Mouse (Mus musculus) gastrocnemius, postnatal 14 days (tissue): ENCODE measurements around the gene Mon1b. TPM values are rescaled to one million over a fixed set of nuclear protein-coding genes. Genes with fewer than 3 reads are reported as not detected.

ENCODE experiments used
- DNase-seq: peaks from one replicate; pipeline ENCODE4 v3.0.0; 2021; ENCODE audit warnings: mixed read lengths
- intact Hi-C: fragments of 180-260 bp; cut with DNase I; formaldehyde crosslinking; loops from one replicate; pipeline ENCODE4 v1.15.1; 2025; ENCODE audit warnings: low total_unique reads
- total RNA-seq, 2 experiments: library from RNA; stranded (reverse); gene quantifications; 2 replicates each; pipeline ENCODE4 v1.2.3; 2021

Mon1b gene
- total RNA-seq, 2 experiments from 2014 or later = 3.1 to 3.5 TPM

DNA sequence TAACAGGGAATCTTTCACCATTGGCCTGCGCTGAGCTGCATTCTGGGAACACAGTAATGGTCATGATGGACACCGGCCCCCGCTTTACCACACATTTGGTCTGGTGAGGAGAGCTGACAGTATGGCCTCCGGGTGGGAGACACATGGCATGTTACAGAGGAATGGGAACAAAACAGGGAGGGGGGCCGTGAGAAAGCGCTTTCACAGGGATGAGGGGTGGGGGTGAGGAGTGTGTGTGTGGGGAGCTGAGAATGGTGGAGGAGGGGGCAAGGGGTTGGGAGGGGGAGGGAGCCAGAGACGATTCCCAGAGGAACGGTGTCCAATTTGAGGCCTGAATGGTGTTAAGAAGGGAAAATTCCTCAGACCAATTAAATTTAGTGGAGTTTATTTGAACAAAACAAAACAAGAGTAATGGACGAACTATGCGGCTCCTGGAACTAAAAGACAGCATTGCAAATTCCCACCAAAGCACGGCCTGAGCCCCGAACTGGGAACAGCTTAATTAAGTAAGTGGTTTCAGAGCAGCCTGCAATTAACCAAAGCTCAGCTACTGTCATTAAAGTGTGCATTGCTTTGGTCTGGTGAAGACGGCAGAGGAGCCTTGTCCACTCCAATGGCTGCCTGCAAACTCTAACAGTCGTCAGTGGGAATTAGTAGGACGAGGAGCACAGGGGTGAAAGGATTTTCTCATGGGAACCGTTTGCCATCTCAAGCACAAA lies 31.5 kb downstream of the Mon1b start:
- intact Hi-C loops = loop anchor here (2.0 to 10.0 kb wide), 3 partner anchors 316 to 698 kb away; no protein-coding TSS in a partner anchor
- no peak for DNase-seq

DNA sequence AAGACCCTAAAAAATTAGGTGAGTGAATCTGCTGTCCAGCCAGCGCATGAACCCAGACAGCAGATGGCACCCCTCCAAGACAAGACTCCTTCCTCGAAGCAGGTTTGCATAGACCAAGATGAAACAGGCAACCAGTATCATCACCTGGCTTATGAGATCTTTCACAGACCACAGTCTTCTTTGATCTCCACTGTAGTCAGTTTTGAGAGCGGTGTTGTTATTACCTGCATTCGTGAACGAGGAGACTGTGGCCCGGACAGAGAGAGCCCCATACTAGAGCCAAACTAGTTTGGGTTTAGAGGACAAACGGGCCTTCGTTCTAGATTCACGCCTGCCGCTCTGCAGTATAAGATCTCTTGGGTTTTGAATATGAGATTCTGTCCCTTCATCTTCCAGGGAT lies 34.5 kb downstream of the Mon1b start:
- intact Hi-C loops = loop anchor here (10.0 kb wide), 2 partner anchors 395 to 695 kb away; no protein-coding TSS in a partner anchor
- no peak for DNase-seq

- DNase-seq = no peak
- intact Hi-C loops = no loop called here
Observed at GRCm38 (mm10) chr8:113672599-113673255, 37.3 kb downstream of the Mon1b start.

DNA sequence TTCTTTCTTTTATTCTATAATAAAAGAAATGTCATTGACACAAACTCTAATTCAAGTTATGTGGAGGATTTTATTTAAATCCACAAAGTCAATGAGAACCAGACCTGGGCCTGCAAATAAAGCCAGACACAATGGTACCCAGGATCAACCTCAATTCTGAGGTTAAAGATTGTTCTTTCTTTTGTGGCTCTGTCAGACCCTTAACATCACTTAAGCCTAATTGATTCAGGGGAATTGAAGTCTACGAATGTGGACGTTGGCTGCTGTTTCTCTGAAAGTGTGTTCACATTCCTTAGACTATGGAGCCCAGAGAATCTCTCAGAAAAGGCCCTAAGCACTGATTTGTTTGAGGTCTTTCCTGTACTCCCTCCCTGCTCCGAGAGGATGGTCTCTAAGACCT lies 37.9 kb downstream of the Mon1b start:
- intact Hi-C loops = no loop called here
- no peak for DNase-seq

DNA sequence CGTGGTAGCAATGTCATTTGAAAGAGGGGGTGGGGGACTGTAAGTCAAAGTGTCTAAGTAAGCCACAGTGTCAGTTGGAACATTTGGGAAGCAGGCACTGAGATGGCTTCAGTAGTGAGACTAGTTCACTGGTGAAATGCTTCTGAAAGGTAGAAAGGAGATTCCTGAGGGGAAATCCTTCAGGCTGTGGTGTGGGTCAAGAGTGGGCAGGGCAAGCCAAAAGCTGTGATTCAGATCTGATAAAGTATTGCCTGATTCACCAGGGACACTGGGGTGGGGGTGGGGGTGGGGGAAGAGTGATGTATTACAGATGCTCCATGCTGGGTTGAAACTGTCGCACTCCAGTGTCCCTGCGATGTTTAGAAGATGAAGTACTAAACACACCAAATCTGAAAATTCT lies 39.2 kb downstream of the Mon1b start:
- no peak for DNase-seq
- intact Hi-C loops = no loop called here

DNA sequence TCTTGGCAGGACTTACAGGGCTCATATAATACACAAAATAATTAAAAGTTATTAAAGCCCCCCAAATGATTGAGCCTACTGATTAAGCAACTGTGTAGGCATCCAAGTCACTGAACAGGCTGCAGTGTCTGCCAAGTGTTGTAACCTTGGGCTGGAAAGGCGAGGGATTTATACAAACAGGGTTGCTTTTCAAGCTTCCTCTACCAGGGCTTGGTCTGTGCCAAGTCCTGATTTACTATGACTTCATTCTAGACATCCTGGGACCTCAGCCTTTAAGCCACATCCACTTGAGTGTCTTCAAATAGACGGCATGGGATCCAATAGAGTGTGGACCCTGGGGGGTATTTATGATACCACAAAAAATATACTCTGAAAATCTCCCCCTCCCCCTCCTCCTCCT lies 39.9 kb downstream of the Mon1b start:
- intact Hi-C loops = no loop called here
- DNase-seq = no peak

- DNase-seq = no peak
- intact Hi-C loops = no loop called here
Observed at GRCm38 (mm10) chr8:113676811-113677210, 41.4 kb downstream of the Mon1b start.

DNA sequence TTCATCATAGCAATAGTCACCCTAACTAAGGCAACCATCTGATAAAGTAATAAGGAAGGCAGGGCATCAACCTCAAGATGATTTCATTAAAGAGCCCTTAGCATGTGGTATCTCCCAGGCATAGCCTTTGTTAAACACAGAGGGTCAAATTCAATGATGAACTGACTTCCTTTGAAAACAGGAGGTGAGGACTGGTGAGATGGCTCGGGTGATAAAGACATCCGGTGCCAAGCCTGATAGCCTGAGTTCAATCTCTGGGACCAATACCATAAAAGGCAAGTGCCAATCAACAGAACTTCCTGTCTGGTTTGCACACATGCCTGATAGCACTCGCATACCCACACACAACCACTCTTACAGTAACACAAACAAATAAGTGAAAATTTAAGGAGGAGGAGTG lies 44.0 kb downstream of the Mon1b start:
- DNase-seq = no peak
- intact Hi-C loops = no loop called here

GRCm38 (mm10) chr8:113687889-113688542 lies 52.6 kb downstream of the Mon1b start:
- intact Hi-C loops = no loop called here
- DNase-seq = peak; percentile 30

GRCm38 (mm10) chr8:113688543-113688915 lies 53.1 kb downstream of the Mon1b start:
- DNase-seq = no peak
- intact Hi-C loops = no loop called here

- DNase-seq = no peak
- intact Hi-C loops = no loop called here
Observed at GRCm38 (mm10) chr8:113691622-113692343, 56.4 kb downstream of the Mon1b start.

Other genes starting within 250 kb of the Mon1b start
- not detected for gene Syce1l, start 7.6 kb downstream of the Mon1b start, total RNA-seq
- under 1 TPM; 0.18 to 0.35 TPM for gene Adamts18, start 213.2 kb downstream of the Mon1b start, total RNA-seq